Mouse (Mus musculus): ENCODE data around the gene Gm11146. TPM values are rescaled to one million over a fixed set of nuclear protein-coding genes. Genes with fewer than 3 reads are reported as not detected.
A peak's percentile ranks its signal among the peaks of the same experiment; 100 is the strongest.

The Gm11146 gene
- polyA plus RNA-seq (2012; rRNA removed): not detected in 2 replicates

DNA sequence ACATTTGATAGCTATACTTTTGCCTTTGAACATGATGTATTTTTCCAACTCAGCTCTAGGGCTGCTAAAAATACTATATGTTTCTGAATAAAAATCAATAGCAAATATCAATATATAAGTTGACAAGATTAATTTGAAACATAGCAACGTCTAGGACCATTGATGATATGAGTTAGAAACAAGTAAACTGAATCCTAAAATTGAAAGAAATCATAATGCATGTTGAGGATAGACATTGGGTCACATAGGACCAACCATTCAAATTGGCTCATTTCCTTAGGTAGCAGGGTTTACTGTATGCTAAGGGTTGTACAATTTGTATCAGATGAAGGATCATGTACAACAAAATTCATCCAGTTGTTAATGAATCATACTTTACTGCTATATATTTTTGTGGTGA, at the start of gene Gm11146:
Gene Gm11146 (minus strand): TSS at position 101 of the 400 bp plus-strand sequence.
- no peak within 1 kb of the TSS for H3K27ac ChIP-seq (ENCODE audit: control insufficient read depth, insufficient read depth, low read depth, low read length)
- H3K4me3 ChIP-seq (ENCODE audit: control insufficient read depth, low read depth, low read length): no peak within 1 kb of the TSS
- no peaks in the 10 kb centered on the region for H3K4me1 ChIP-seq (ENCODE audit: control insufficient read depth, insufficient read depth, low read length)
- H3K36me3 ChIP-seq (ENCODE audit: control insufficient read depth, insufficient read depth, low read length): no peaks in the 10 kb centered on the region
- no peaks in the 10 kb centered on the region for H3K27me3 ChIP-seq (ENCODE audit: control insufficient read depth, insufficient read depth, low read length)
- TF ChIP-seq CTCF (IDR thresholded peaks at IDR 0.05; ENCODE audit: control insufficient read depth, insufficient read depth, insufficient replicate concordance, low read depth, low read length) (no peak), POLR2A (IDR thresholded peaks at IDR 0.05; ENCODE audit: control insufficient read depth, low read depth, low read length) (no peak)

- H3K36me3 ChIP-seq (ENCODE audit: control insufficient read depth, insufficient read depth, low read length): no peaks in the 10 kb centered on the region
- no peak overlapping the region for H3K27ac ChIP-seq (ENCODE audit: control insufficient read depth, insufficient read depth, low read depth, low read length)
- no peaks in the 10 kb centered on the region for H3K27me3 ChIP-seq (ENCODE audit: control insufficient read depth, insufficient read depth, low read length)
- H3K4me1 ChIP-seq (ENCODE audit: control insufficient read depth, insufficient read depth, low read length): no peaks in the 10 kb centered on the region
- TF ChIP-seq POLR2A (IDR thresholded peaks at IDR 0.05; ENCODE audit: control insufficient read depth, low read depth, low read length) (no peak), CTCF (IDR thresholded peaks at IDR 0.05; ENCODE audit: control insufficient read depth, insufficient read depth, insufficient replicate concordance, low read depth, low read length) (no peak)
- no peak overlapping the region for H3K4me3 ChIP-seq (ENCODE audit: control insufficient read depth, low read depth, low read length)
Observed at GRCm38 (mm10) chr16:77650596-77650995, 48.7 kb upstream of the Gm11146 start.

DNA sequence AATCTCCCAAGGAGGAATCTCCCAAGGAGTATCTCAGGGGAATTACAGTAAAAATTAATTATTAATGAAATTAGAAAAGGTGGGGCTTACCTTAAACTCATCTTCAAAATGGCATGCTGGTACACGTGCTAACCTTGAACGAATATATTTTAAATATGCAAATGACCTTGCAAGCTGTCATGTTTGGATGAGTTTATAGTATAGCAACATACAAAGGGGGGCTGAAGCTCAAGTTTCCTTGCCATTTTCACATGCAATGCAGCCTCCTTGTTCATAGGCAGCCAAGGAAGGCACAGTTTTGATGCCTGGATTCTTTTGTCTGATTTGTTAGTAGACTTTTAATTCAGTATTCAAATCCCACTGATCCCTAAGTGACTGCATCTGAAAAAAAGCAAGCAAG, 47.1 kb upstream of the Gm11146 start:
- no peak for TF ChIP-seq CTCF (IDR thresholded peaks at IDR 0.05; ENCODE audit: control insufficient read depth, insufficient read depth, insufficient replicate concordance, low read depth, low read length)
- no peak for TF ChIP-seq POLR2A (IDR thresholded peaks at IDR 0.05; ENCODE audit: control insufficient read depth, low read depth, low read length)
- Histone ChIP-seq H3K27me3 (ENCODE audit: control insufficient read depth, insufficient read depth, low read length) (no peaks in the 10 kb centered on the region), H3K4me1 (ENCODE audit: control insufficient read depth, insufficient read depth, low read length) (peaks cover 3% of the 10 kb centered on the region), H3K27ac (ENCODE audit: control insufficient read depth, insufficient read depth, low read depth, low read length) (no peak overlapping the region), H3K36me3 (ENCODE audit: control insufficient read depth, insufficient read depth, low read length) (no peaks in the 10 kb centered on the region), H3K4me3 (ENCODE audit: control insufficient read depth, low read depth, low read length) (no peak overlapping the region)

GRCm38 (mm10) chr16:77648181-77648580, 46.3 kb upstream of the Gm11146 start:
- TF ChIP-seq CTCF (IDR thresholded peaks at IDR 0.05; ENCODE audit: control insufficient read depth, insufficient read depth, insufficient replicate concordance, low read depth, low read length): no peak
- no peak for TF ChIP-seq POLR2A (IDR thresholded peaks at IDR 0.05; ENCODE audit: control insufficient read depth, low read depth, low read length)
- peaks cover 4% of the 10 kb centered on the region for H3K4me1 ChIP-seq (ENCODE audit: control insufficient read depth, insufficient read depth, low read length)
- H3K27ac ChIP-seq (ENCODE audit: control insufficient read depth, insufficient read depth, low read depth, low read length): no peak overlapping the region

GRCm38 (mm10) chr16:77646146-77646545, 44.3 kb upstream of the Gm11146 start:
- peaks cover 7% of the 10 kb centered on the region for H3K4me1 ChIP-seq (ENCODE audit: control insufficient read depth, insufficient read depth, low read length)
- H3K27me3 ChIP-seq (ENCODE audit: control insufficient read depth, insufficient read depth, low read length): no peaks in the 10 kb centered on the region
- H3K4me3 ChIP-seq (ENCODE audit: control insufficient read depth, low read depth, low read length): no peak overlapping the region
- no peak overlapping the region for H3K27ac ChIP-seq (ENCODE audit: control insufficient read depth, insufficient read depth, low read depth, low read length)
- TF ChIP-seq POLR2A (IDR thresholded peaks at IDR 0.05; ENCODE audit: control insufficient read depth, low read depth, low read length) (no peak), CTCF (IDR thresholded peaks at IDR 0.05; ENCODE audit: control insufficient read depth, insufficient read depth, insufficient replicate concordance, low read depth, low read length) (no peak)
- H3K36me3 ChIP-seq (ENCODE audit: control insufficient read depth, insufficient read depth, low read length): no peaks in the 10 kb centered on the region

More at GRCm38 (mm10) chr16:77648181-77648580, 46.3 kb upstream of the Gm11146 start:
- Histone ChIP-seq H3K36me3 (ENCODE audit: control insufficient read depth, insufficient read depth, low read length) (no peaks in the 10 kb centered on the region), H3K4me3 (ENCODE audit: control insufficient read depth, low read depth, low read length) (no peak overlapping the region), H3K27me3 (ENCODE audit: control insufficient read depth, insufficient read depth, low read length) (no peaks in the 10 kb centered on the region)

DNA sequence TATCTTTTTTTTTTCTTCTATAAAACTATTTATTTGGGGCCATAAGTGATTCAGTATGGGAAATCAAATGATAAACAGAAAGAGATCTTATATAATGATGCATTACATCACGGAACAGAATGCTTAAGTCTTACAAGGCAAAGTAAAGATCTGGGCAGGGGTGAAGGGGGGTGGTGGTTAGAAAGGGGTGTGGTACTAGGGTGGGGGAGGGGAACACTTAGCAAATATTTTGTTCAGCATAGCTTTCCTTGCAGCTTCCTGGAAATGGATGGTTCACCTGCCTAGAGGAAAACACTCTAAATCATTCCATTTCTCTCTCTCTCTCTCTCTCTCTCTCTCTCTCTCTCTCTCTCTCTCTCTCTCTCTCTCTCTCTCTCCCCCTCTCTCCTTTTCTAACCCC, 43.1 kb upstream of the Gm11146 start:
- no peak overlapping the region for H3K27ac ChIP-seq (ENCODE audit: control insufficient read depth, insufficient read depth, low read depth, low read length)
- no peak for TF ChIP-seq POLR2A (IDR thresholded peaks at IDR 0.05; ENCODE audit: control insufficient read depth, low read depth, low read length)
- TF ChIP-seq CTCF (IDR thresholded peaks at IDR 0.05; ENCODE audit: control insufficient read depth, insufficient read depth, insufficient replicate concordance, low read depth, low read length): no peak
- H3K4me3 ChIP-seq (ENCODE audit: control insufficient read depth, low read depth, low read length): no peak overlapping the region
- no peaks in the 10 kb centered on the region for H3K27me3 ChIP-seq (ENCODE audit: control insufficient read depth, insufficient read depth, low read length)
- H3K36me3 ChIP-seq (ENCODE audit: control insufficient read depth, insufficient read depth, low read length): no peaks in the 10 kb centered on the region
- peaks cover 7% of the 10 kb centered on the region for H3K4me1 ChIP-seq (ENCODE audit: control insufficient read depth, insufficient read depth, low read length)

- peak overlapping the region; percentile 56 for H3K4me3 ChIP-seq (ENCODE audit: control insufficient read depth, low read depth, low read length)
- H3K4me1 ChIP-seq (ENCODE audit: control insufficient read depth, insufficient read depth, low read length): peaks cover 7% of the 10 kb centered on the region
- no peaks in the 10 kb centered on the region for H3K36me3 ChIP-seq (ENCODE audit: control insufficient read depth, insufficient read depth, low read length)
- no peak for TF ChIP-seq CTCF (IDR thresholded peaks at IDR 0.05; ENCODE audit: control insufficient read depth, insufficient read depth, insufficient replicate concordance, low read depth, low read length)
- TF ChIP-seq POLR2A (IDR thresholded peaks at IDR 0.05; ENCODE audit: control insufficient read depth, low read depth, low read length): no peak
- no peak overlapping the region for H3K27ac ChIP-seq (ENCODE audit: control insufficient read depth, insufficient read depth, low read depth, low read length)
- H3K27me3 ChIP-seq (ENCODE audit: control insufficient read depth, insufficient read depth, low read length): no peaks in the 10 kb centered on the region
Observed at GRCm38 (mm10) chr16:77643871-77644720, 42.2 kb upstream of the Gm11146 start.

Data from testis, adult 2 months (tissue).